Mouse (Mus musculus): ENCODE data around the gene Olfr1369-ps1. TPM values are rescaled to one million over a fixed set of nuclear protein-coding genes. Genes with fewer than 3 reads are reported as not detected.

Gene Olfr1369-ps1
- polyA plus RNA-seq (2014; fragmentation: Illumina TruSeq; extraction: RNeasy Lipid Tissue Mini Kit (QIAGEN cat#74804); ENCODE audit: low read depth, low replicate concordance), result not detected

DNA sequence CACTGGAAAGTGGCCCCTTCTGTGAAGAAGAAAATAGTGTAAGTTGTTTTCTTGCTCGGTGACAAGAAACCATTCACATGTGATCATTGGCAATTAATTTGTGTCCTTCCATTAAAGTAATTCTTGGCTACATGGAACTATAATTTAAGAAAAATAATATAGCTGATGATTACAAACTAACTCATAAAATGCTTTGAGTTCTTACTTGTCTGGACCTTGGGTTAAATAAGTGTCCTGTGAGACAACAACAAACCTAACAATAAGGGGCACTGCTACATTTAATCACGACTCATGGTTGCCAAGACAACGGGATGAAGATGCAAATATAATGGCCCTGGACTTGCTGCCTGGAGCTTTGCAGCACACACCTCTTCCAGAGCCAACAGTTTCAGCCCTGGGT is at the start of gene Olfr1369-ps1:
Gene Olfr1369-ps1, plus strand, starts transcription at position 301 of the 400 bp plus-strand sequence.

DNA sequence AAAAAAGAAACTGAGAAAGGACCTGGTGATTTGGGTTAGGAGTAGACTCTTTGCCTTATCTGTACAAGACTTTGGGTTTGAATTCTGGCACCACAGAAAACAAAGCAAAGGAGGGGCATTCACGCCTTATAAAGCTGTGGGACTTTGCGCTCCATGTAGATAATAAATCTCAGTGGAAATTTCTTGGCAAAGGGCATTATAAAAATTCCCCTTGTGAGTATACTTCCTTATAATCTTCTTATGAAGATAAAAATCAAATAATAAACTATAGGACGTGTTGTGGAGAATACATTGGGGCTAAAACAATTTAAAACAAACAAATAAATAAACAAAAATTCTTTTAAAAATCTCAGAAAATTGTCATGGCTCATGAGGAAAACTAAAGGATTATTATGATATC is 36.4 kb upstream of the Olfr1369-ps1 start, which contains the start of gene Olfr1370:
Gene Olfr1370, minus strand, starts transcription at position 101 of the 400 bp plus-strand sequence.

DNA sequence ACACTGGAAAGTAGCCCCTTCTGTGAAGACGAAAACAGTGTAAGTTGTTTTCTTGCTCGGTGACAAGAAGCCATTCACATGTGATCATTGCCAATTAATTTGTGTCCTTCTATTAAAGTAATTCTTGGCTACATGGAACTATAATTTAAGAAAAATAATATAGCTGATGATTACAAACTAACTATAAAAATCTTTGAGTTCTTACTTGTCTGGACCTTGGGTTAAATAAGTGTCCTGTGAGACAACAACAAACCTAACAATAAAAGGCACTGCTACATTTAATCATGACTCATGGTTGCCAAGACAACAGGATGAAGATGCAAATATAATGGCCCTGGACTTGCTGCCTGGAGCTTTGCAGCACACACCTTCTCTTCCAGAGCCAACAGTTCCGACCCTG is 18.1 kb downstream of the Olfr1369-ps1 start, which contains the start of gene Olfr263:
Gene Olfr263, plus strand, starts transcription at position 301 of the 400 bp plus-strand sequence.

DNA sequence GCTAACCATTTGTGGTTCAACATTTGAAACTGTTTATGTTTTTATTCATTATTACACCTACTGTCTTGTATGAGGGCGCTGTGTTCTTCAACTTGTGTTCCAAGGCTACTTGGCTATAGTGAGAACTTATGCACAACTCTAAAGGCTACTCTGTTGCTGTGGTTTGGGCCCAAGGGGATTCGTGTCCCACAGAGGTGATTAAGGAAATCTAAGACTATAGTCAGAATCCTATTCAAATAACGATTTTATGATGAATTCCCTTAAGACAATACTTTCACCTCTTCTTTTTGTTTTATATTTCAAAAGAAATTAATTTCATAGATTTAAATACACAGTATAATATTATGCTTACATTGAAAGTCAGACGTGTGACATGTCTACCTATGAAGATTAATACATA is 34.5 kb downstream of the Olfr1369-ps1 start, which contains the start of gene Olfr1368:
Gene Olfr1368, minus strand, starts transcription at position 101 of the 400 bp plus-strand sequence.

Other genes with a start within 250 kb of the Olfr1369-ps1 start
- gene Olfr1370, start 36.5 kb upstream of the Olfr1369-ps1 start, polyA plus RNA-seq (2014; fragmentation: Illumina TruSeq; extraction: RNeasy Lipid Tissue Mini Kit (QIAGEN cat#74804); ENCODE audit: low read depth, low replicate concordance), result 0.09 TPM
- not detected for gene Olfr263, start 18.2 kb downstream of the Olfr1369-ps1 start, polyA plus RNA-seq (2014; fragmentation: Illumina TruSeq; extraction: RNeasy Lipid Tissue Mini Kit (QIAGEN cat#74804); ENCODE audit: low read depth, low replicate concordance)
- gene Olfr1368, start 34.4 kb downstream of the Olfr1369-ps1 start, polyA plus RNA-seq (2014; fragmentation: Illumina TruSeq; extraction: RNeasy Lipid Tissue Mini Kit (QIAGEN cat#74804); ENCODE audit: low read depth, low replicate concordance), result 0.95 TPM
- 34.3 TPM for gene Trim27, start 68.0 kb downstream of the Olfr1369-ps1 start, polyA plus RNA-seq (2014; fragmentation: Illumina TruSeq; extraction: RNeasy Lipid Tissue Mini Kit (QIAGEN cat#74804); ENCODE audit: low read depth, low replicate concordance)
- 1.3 TPM for gene Gpx5, start 181.2 kb downstream of the Olfr1369-ps1 start, polyA plus RNA-seq (2014; fragmentation: Illumina TruSeq; extraction: RNeasy Lipid Tissue Mini Kit (QIAGEN cat#74804); ENCODE audit: low read depth, low replicate concordance)
- not detected for gene Gpx6, start 200.6 kb downstream of the Olfr1369-ps1 start, polyA plus RNA-seq (2014; fragmentation: Illumina TruSeq; extraction: RNeasy Lipid Tissue Mini Kit (QIAGEN cat#74804); ENCODE audit: low read depth, low replicate concordance)
- not detected for gene Olfr1367, start 235.4 kb downstream of the Olfr1369-ps1 start, polyA plus RNA-seq (2014; fragmentation: Illumina TruSeq; extraction: RNeasy Lipid Tissue Mini Kit (QIAGEN cat#74804); ENCODE audit: low read depth, low replicate concordance)